Mouse (Mus musculus) MEL (cell line): ENCODE measurements around the gene Nme9. TPM values are rescaled to one million over a fixed set of nuclear protein-coding genes. Genes with fewer than 3 reads are reported as not detected.

Source experiments
- DNase-seq: peaks from one replicate; pipeline ENCODE4 v3.0.0; 2011; ENCODE audit warnings: low read depth, low spot score
- H3K27ac ChIP-seq: 2 replicates; pipeline ENCODE4 v1.5.1; 2012; ENCODE audit warnings: low read depth, mild to moderate bottlenecking, control low read depth, low read length, moderate library complexity; ENCODE audit not compliant: control insufficient read depth
- H3K27me3 ChIP-seq, 2 experiments: fragments of 150-350 bp in 1 of 2; sonication (generic) in 1 of 2; 2 replicates each; pipeline ENCODE4 v1.6.1; 2012; ENCODE audit warnings: low read length in 2 of 2, mild to moderate bottlenecking in 2 of 2, improper control_type of control experiment in 1 of 2, moderate library complexity in 1 of 2; ENCODE audit not compliant: insufficient read depth in 2 of 2, control insufficient read depth in 1 of 2
- H3K36me3 ChIP-seq, 2 experiments: 2 replicates each; pipeline ENCODE4 v1.6.1; 2012 to 2014; ENCODE audit warnings: low read length in 2 of 2, improper control_type of control experiment in 1 of 2, inconsistent platforms in 1 of 2, mild to moderate bottlenecking in 1 of 2; ENCODE audit not compliant: insufficient read depth in 2 of 2, control insufficient read depth in 1 of 2
- H3K4me1 ChIP-seq, 2 experiments: fragments of 150-350 bp in 1 of 2; sonication (generic) in 1 of 2; 2 replicates each; pipeline ENCODE4 v1.6.1; 2012; ENCODE audit warnings: low read length in 2 of 2, improper control_type of control experiment in 1 of 2, mild to moderate bottlenecking in 1 of 2; ENCODE audit not compliant: insufficient read depth in 2 of 2, control insufficient read depth in 1 of 2
- H3K4me3 ChIP-seq, 2 experiments: fragments of 150-350 bp in 1 of 2; sonication (generic) in 1 of 2; 2 replicates each; pipeline ENCODE4 v1.5.1; 2012; ENCODE audit warnings: low read depth in 2 of 2, low read length in 2 of 2, mild to moderate bottlenecking in 2 of 2, moderate library complexity in 2 of 2, control low read depth in 1 of 2, improper control_type of control experiment in 1 of 2; ENCODE audit not compliant: control insufficient read depth in 1 of 2, insufficient read depth in 1 of 2
- H3K79me2 ChIP-seq: 2 replicates; pipeline ENCODE4 v1.6.1; 2012; ENCODE audit warnings: mild to moderate bottlenecking, low read length, moderate library complexity; ENCODE audit not compliant: control insufficient read depth, poor library complexity, insufficient read depth
- H3K9ac ChIP-seq: 2 replicates; pipeline ENCODE4 v1.6.1; 2012; ENCODE audit warnings: low read depth, mild to moderate bottlenecking, control low read depth, low read length, moderate library complexity; ENCODE audit not compliant: control insufficient read depth, poor library complexity, severe bottlenecking
- H3K9me3 ChIP-seq: fragments of 150-350 bp; sonication (generic); replicated peaks from 2 replicates; pipeline ENCODE4 v1.6.1; 2012; ENCODE audit warnings: mild to moderate bottlenecking, low read length, improper control_type of control experiment, moderate library complexity; ENCODE audit not compliant: insufficient read depth
- CHD2 ChIP-seq: IDR thresholded peaks from 2 replicates; pipeline ENCODE4 v1.6.1; 2011; ENCODE audit warnings: low read length, improper control_type of control experiment
- EP300 ChIP-seq, 2 experiments: IDR thresholded peaks; 2 replicates each; pipeline ENCODE4 v1.6.1; 2011; ENCODE audit warnings: improper control_type of control experiment in 2 of 2, low read length in 2 of 2, low read depth in 1 of 2, mild to moderate bottlenecking in 1 of 2
- ETS1 ChIP-seq: IDR thresholded peaks from 2 replicates; pipeline ENCODE4 v1.6.1; 2012; ENCODE audit warnings: low read depth, mild to moderate bottlenecking, inconsistent platforms, low read length, improper control_type of control experiment, moderate library complexity
- GATA1 ChIP-seq: IDR thresholded peaks from 2 replicates; pipeline ENCODE4 v1.6.1; 2011; ENCODE audit warnings: low read depth, low read length, improper control_type of control experiment
- HCFC1 ChIP-seq: IDR thresholded peaks from 2 replicates; pipeline ENCODE4 v1.6.1; 2012; ENCODE audit warnings: low read depth, mild to moderate bottlenecking, inconsistent platforms, low read length, improper control_type of control experiment, moderate library complexity
- MAX ChIP-seq: IDR thresholded peaks from 2 replicates; pipeline ENCODE4 v1.6.1; 2011; ENCODE audit warnings: low read length, improper control_type of control experiment
- MXI1 ChIP-seq: IDR thresholded peaks from 2 replicates; pipeline ENCODE4 v1.6.1; 2011; ENCODE audit warnings: mild to moderate bottlenecking, low read depth, low read length, improper control_type of control experiment
- MYB ChIP-seq: IDR thresholded peaks from 2 replicates; pipeline ENCODE4 v1.6.1; 2011; ENCODE audit warnings: mild to moderate bottlenecking, low read depth, low read length, improper control_type of control experiment
- NELFE ChIP-seq: IDR thresholded peaks from 2 replicates; pipeline ENCODE4 v1.6.1; 2011; ENCODE audit warnings: low read depth, low read length, improper control_type of control experiment
- POLR2A ChIP-seq, 2 experiments: IDR thresholded peaks; 2 replicates each; pipeline ENCODE4 v1.6.1; 2011 to 2012; ENCODE audit warnings: low read length in 2 of 2, mild to moderate bottlenecking in 2 of 2, control low read depth in 1 of 2, improper control_type of control experiment in 1 of 2, low read depth in 1 of 2, moderate library complexity in 1 of 2; ENCODE audit not compliant: control insufficient read depth in 1 of 2, insufficient read depth in 1 of 2, poor library complexity in 1 of 2
- RCOR1 ChIP-seq: IDR thresholded peaks from 2 replicates; pipeline ENCODE4 v1.6.1; 2012; ENCODE audit warnings: low read depth, mild to moderate bottlenecking, inconsistent platforms, low read length, improper control_type of control experiment
- SIN3A ChIP-seq: IDR thresholded peaks from 2 replicates; pipeline ENCODE4 v1.6.1; 2012; ENCODE audit warnings: low read length, improper control_type of control experiment, inconsistent platforms
- TAL1 ChIP-seq: IDR thresholded peaks from 2 replicates; pipeline ENCODE4 v1.6.1; 2012; ENCODE audit warnings: mild to moderate bottlenecking, inconsistent platforms, low read length, moderate library complexity, mixed read lengths
- TBP ChIP-seq: IDR thresholded peaks from 2 replicates; pipeline ENCODE4 v1.8.0; 2011; ENCODE audit warnings: low read depth, low read length, improper control_type of control experiment
- TCF12 ChIP-seq: IDR thresholded peaks from 2 replicates; pipeline ENCODE4 v1.6.1; 2014; ENCODE audit warnings: low read depth, mild to moderate bottlenecking, inconsistent platforms, low read length, improper control_type of control experiment, moderate library complexity
- USF2 ChIP-seq, 2 experiments: IDR thresholded peaks; 2 replicates each; pipeline ENCODE4 v1.6.1; 2011 to 2012; ENCODE audit warnings: improper control_type of control experiment in 2 of 2, low read length in 2 of 2, borderline replicate concordance in 1 of 2, inconsistent platforms in 1 of 2, low read depth in 1 of 2, mild to moderate bottlenecking in 1 of 2; ENCODE audit not compliant: insufficient read depth in 1 of 2
- ZC3H11A ChIP-seq: IDR thresholded peaks from 2 replicates; pipeline ENCODE4 v1.6.1; 2012; ENCODE audit warnings: low read depth, mild to moderate bottlenecking, inconsistent platforms, low read length, improper control_type of control experiment
- ZKSCAN1 ChIP-seq: IDR thresholded peaks from 2 replicates; pipeline ENCODE4 v1.6.1; 2012; ENCODE audit warnings: low read depth, mild to moderate bottlenecking, inconsistent platforms, low read length, improper control_type of control experiment, moderate library complexity
- polyA plus RNA-seq, 2 experiments: library from polyadenylated mRNA; stranded (reverse) in 1 of 2; unstranded in 1 of 2; fragments of >175 nt in 1 of 2; fragments of >200 nt in 1 of 2; gene quantifications; 2 replicates each; pipeline versions ENCODE4 v1.2.1 to v1.2.4; 2012; ENCODE audit warnings: low replicate concordance in 2 of 2, low read depth in 1 of 2; ENCODE audit not compliant: insufficient read length in 2 of 2, insufficient read depth in 1 of 2, missing spikeins in 1 of 2
- total RNA-seq: library from RNA; depleted of rRNA; stranded (reverse); fragments of 300-350 nt; gene quantifications from 2 replicates; pipeline ENCODE4 v1.2.3, GENCODE M21; 2012

Gene Nme9
- total and polyA plus RNA-seq, 3 experiments = 0.40 to 0.92 TPM; not detected in 1

DNA sequence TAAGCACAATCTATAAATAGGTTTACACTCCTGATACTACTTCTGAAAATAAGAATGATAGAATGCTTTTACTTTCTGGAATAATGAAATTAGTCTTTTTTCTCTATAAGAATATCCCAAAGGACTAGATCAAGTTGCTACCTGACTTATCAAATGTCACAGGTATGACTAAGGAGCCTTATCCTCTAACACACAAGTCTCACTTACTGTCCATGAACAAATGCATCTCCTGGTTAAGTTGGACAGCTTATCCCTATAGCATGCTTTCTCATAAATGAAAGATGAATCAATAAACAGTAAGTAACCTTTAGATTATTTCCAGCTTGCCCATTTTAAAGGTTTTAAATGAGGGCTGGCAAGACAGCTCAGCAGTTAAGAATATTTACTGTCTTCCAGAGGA is 33.4 kb downstream of the Nme9 start:
- DNase-seq = no peak
- no peaks in the 10 kb centered on the region for H3K9me3 ChIP-seq
- H3K4me1 ChIP-seq = peaks cover 10% of the 10 kb centered on the region in 2 experiments
- no peaks in the 10 kb centered on the region for H3K27me3 ChIP-seq
- peaks cover 2 to 18% of the 10 kb centered on the region in 2 experiments; a peak in 3 of 4 replicates for H3K36me3 ChIP-seq
- H3K4me3 ChIP-seq = no peak overlapping the region
- no peak overlapping the region for H3K9ac ChIP-seq
- no peaks in the 10 kb centered on the region for H3K79me2 ChIP-seq
- H3K27ac ChIP-seq = no peak overlapping the region; the same call in 1 of the 2 replicates
- no peak for TF ChIP-seq GATA1
- no peak for TF ChIP-seq NELFE
- no peak for TF ChIP-seq ZKSCAN1
- TF ChIP-seq MYB = no peak
- no peak for TF ChIP-seq CHD2
- no peak for TF ChIP-seq POLR2A (IDR thresholded peaks at IDR 0.05; ENCODE audit: control insufficient read depth in 1 of 2, insufficient read depth in 1 of 2, low read depth in 1 of 2, low read length in 2 of 2, poor library complexity in 1 of 2)
- TF ChIP-seq ZC3H11A = no peak
- no peak for TF ChIP-seq MAX
- TF ChIP-seq TBP = no peak
- no peak for TF ChIP-seq SIN3A
- no peak for TF ChIP-seq HCFC1

DNA sequence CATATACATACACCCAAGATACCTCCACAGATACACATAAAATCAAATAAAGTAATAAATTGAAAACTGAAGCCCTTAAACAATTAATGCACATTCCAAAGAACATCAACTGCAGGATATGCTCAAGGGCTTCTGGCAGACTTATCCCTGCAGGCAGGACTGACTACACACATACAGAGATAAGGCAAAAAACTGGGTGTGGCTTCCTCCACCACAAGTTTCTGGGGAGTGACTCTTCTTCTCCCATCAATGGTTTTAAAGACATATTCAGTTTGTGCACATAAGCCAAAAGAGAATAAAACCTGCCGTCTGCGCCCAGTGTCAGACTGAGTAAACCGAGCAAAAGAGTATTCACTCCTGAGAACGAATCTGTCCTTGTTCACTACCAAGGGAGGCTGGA is 33.9 kb downstream of the Nme9 start:
- peaks cover 2 to 18% of the 10 kb centered on the region in 2 experiments; a peak in 3 of 4 replicates for H3K36me3 ChIP-seq
- H3K9ac ChIP-seq = peak overlapping the region; percentile 19
- no peaks in the 10 kb centered on the region for H3K79me2 ChIP-seq
- peaks cover 10% of the 10 kb centered on the region in 2 experiments for H3K4me1 ChIP-seq
- peak; percentile 86 for DNase-seq
- no peaks in the 10 kb centered on the region for H3K9me3 ChIP-seq
- peak overlapping the region; percentile 10 to 36; a peak in 2 of 4 replicates for H3K4me3 ChIP-seq
- peak overlapping the region; percentile 56 for H3K27ac ChIP-seq
- no peaks in the 10 kb centered on the region for H3K27me3 ChIP-seq
- TF ChIP-seq SIN3A = peak; percentile 73
- TF ChIP-seq ETS1 = peak; percentile 47; the same call in 1 of the 2 replicates
- TF ChIP-seq EP300 (IDR thresholded peaks at IDR 0.05; ENCODE audit: low read depth in 1 of 2, low read length in 2 of 2) = peak; percentile 65 to 68; a peak in 2 of 4 replicates
- peak; percentile 75 for TF ChIP-seq GATA1
- 0 out of 2 replicates have a peak, but pooled peaks have one; percentile 26 for TF ChIP-seq HCFC1
- TF ChIP-seq RCOR1 = 0 out of 2 replicates have a peak, but pooled peaks have one; percentile 24
- no peak for TF ChIP-seq USF2 (IDR thresholded peaks at IDR 0.05; ENCODE audit: borderline replicate concordance in 1 of 2, insufficient read depth in 1 of 2, low read depth in 1 of 2, low read length in 2 of 2)
- TF ChIP-seq MXI1 = peak; percentile 56
- no peak for TF ChIP-seq ZKSCAN1
- TF ChIP-seq MYB = 0 out of 2 replicates have a peak, but pooled peaks have one; percentile 30
- peak; percentile 24; the same call in 1 of the 2 replicates for TF ChIP-seq TAL1
- TF ChIP-seq TCF12 = no peak
- TF ChIP-seq, all 39 proteins: peak for 9
